Mouse (Mus musculus) CH12.LX (cell line): ENCODE data around the gene Stt3b. TPM values are rescaled to one million over a fixed set of nuclear protein-coding genes. Genes with fewer than 3 reads are reported as not detected.

Source experiments
- DNase-seq: peaks from one replicate; pipeline ENCODE4 v3.0.0-alpha.2; 2013; ENCODE audit errors: extremely low read depth
- H3K27ac ChIP-seq: 2 replicates; pipeline ENCODE4 v1.5.1; 2012; ENCODE audit warnings: low read depth, mild to moderate bottlenecking, control low read depth, moderate library complexity; ENCODE audit not compliant: insufficient read depth
- H3K27me3 ChIP-seq: replicated peaks from 2 replicates; pipeline ENCODE3; 2012; ENCODE audit warnings: inconsistent platforms
- H3K36me3 ChIP-seq, 2 experiments: replicated peaks in 1 of 2; 2 replicates each; pipeline versions ENCODE3 to v1.6.1; 2012; ENCODE audit warnings: inconsistent platforms in 1 of 2, low read length in 1 of 2, mild to moderate bottlenecking in 1 of 2, mixed read lengths in 1 of 2, moderate library complexity in 1 of 2; ENCODE audit not compliant: control insufficient read depth in 1 of 2, insufficient read depth in 1 of 2
- H3K4me1 ChIP-seq, 2 experiments: 2 replicates each; pipeline ENCODE4 v1.6.1; 2012; ENCODE audit warnings: inconsistent platforms in 1 of 2, moderate library complexity in 1 of 2; ENCODE audit not compliant: insufficient read depth in 2 of 2, control insufficient read depth in 1 of 2
- H3K4me2 ChIP-seq: 2 replicates; pipeline ENCODE4 v1.6.1; 2012; ENCODE audit warnings: low read depth, mild to moderate bottlenecking, control low read depth; ENCODE audit not compliant: poor library complexity, insufficient read depth, severe bottlenecking
- H3K4me3 ChIP-seq, 3 experiments: fragments of 150-350 bp in 1 of 3; sonication (generic) in 1 of 3; replicated peaks in 1 of 3; 2 replicates each; pipeline versions ENCODE3 to v1.5.1; 2011 to 2012; ENCODE audit warnings: low read depth in 2 of 3, low read length in 2 of 3, mild to moderate bottlenecking in 2 of 3, moderate library complexity in 2 of 3, control low read depth in 1 of 3, improper control_type of control experiment in 1 of 3, inconsistent platforms in 1 of 3, mixed read lengths in 1 of 3; ENCODE audit not compliant: poor library complexity in 1 of 3
- H3K79me2 ChIP-seq: replicated peaks from 2 replicates; pipeline ENCODE4 v1.6.1; 2012; ENCODE audit warnings: mild to moderate bottlenecking, moderate library complexity; ENCODE audit not compliant: control insufficient read depth, poor library complexity, insufficient read depth, severe bottlenecking; ENCODE audit errors: extremely low read depth
- H3K9ac ChIP-seq: 2 replicates; pipeline ENCODE4 v1.6.1; 2012; ENCODE audit warnings: low read depth, mild to moderate bottlenecking, control low read depth, moderate library complexity; ENCODE audit not compliant: insufficient read depth
- H3K9me3 ChIP-seq: replicated peaks from 2 replicates; pipeline ENCODE3; 2012; ENCODE audit warnings: low read length, inconsistent platforms, mixed read lengths
- BHLHE40 ChIP-seq: IDR thresholded peaks from 2 replicates; pipeline ENCODE4 v1.6.1; 2011; ENCODE audit warnings: mild to moderate bottlenecking, low read depth, low read length, improper control_type of control experiment
- CHD1 ChIP-seq: IDR thresholded peaks from 2 replicates; pipeline ENCODE4 v1.6.1; 2012; ENCODE audit warnings: low read depth, low read length, improper control_type of control experiment, inconsistent platforms
- E2F4 ChIP-seq: IDR thresholded peaks from 2 replicates; pipeline ENCODE4 v1.6.1; 2011; ENCODE audit warnings: low read depth, low read length, improper control_type of control experiment; ENCODE audit not compliant: insufficient replicate concordance
- ETS1 ChIP-seq: conservative IDR thresholded peaks from 2 replicates; pipeline ENCODE4 v1.6.1; 2012; ENCODE audit warnings: low read depth, mild to moderate bottlenecking, inconsistent platforms, low read length, improper control_type of control experiment, moderate library complexity
- HCFC1 ChIP-seq: IDR thresholded peaks from 2 replicates; pipeline ENCODE4 v1.6.1; 2012; ENCODE audit warnings: low read depth, mild to moderate bottlenecking, inconsistent platforms, low read length, improper control_type of control experiment
- JUN ChIP-seq: IDR thresholded peaks from 2 replicates; pipeline ENCODE4 v1.6.1; 2011; ENCODE audit warnings: low read depth, mild to moderate bottlenecking, low read length, improper control_type of control experiment, moderate library complexity; ENCODE audit not compliant: insufficient read depth
- MEF2A ChIP-seq: IDR thresholded peaks from 2 replicates; pipeline ENCODE4 v1.6.1; 2014; ENCODE audit warnings: low read depth, mild to moderate bottlenecking, inconsistent platforms, low read length, improper control_type of control experiment, borderline replicate concordance
- MXI1 ChIP-seq: IDR thresholded peaks from 2 replicates; pipeline ENCODE4 v1.6.1; 2011; ENCODE audit warnings: mild to moderate bottlenecking, low read depth, low read length, improper control_type of control experiment
- MYC ChIP-seq: IDR thresholded peaks from 2 replicates; pipeline ENCODE4 v1.6.1; 2011; ENCODE audit warnings: low read depth, mild to moderate bottlenecking, improper control_type of control experiment, low read length
- PAX5 ChIP-seq: IDR thresholded peaks from 2 replicates; pipeline ENCODE4 v1.6.1; 2012; ENCODE audit warnings: low read length, inconsistent platforms, mixed read lengths
- RCOR1 ChIP-seq: conservative IDR thresholded peaks from 2 replicates; pipeline ENCODE4 v1.6.1; 2012; ENCODE audit warnings: low read depth, mild to moderate bottlenecking, inconsistent platforms, low read length, improper control_type of control experiment
- SIN3A ChIP-seq: IDR thresholded peaks from 2 replicates; pipeline ENCODE4 v1.6.1; 2012; ENCODE audit warnings: low read length, improper control_type of control experiment, inconsistent platforms
- TBP ChIP-seq: conservative IDR thresholded peaks from 2 replicates; pipeline ENCODE4 v1.6.1; 2011; ENCODE audit warnings: low read depth, low read length, improper control_type of control experiment
- TCF12 ChIP-seq: IDR thresholded peaks from 2 replicates; pipeline ENCODE4 v1.6.1; 2014; ENCODE audit warnings: low read depth, mild to moderate bottlenecking, inconsistent platforms, low read length, improper control_type of control experiment
- ZC3H11A ChIP-seq: IDR thresholded peaks from 2 replicates; pipeline ENCODE4 v1.6.1; 2012; ENCODE audit warnings: low read depth, mild to moderate bottlenecking, inconsistent platforms, low read length, improper control_type of control experiment
- ZMIZ1 ChIP-seq: IDR thresholded peaks from 2 replicates; pipeline ENCODE4 v1.6.1; 2012; ENCODE audit warnings: low read depth, mild to moderate bottlenecking, inconsistent platforms, low read length, improper control_type of control experiment
- ZNF384 ChIP-seq: IDR thresholded peaks from 2 replicates; pipeline ENCODE4 v1.6.1; 2012; ENCODE audit warnings: low read depth, low read length, improper control_type of control experiment, inconsistent platforms
- dilution Hi-C: fragments of 300-500 bp; cut with MboI; formaldehyde crosslinking; loops from 2 replicates; pipeline ENCODE4 v1.14.3; 2020; ENCODE audit warnings: low sequenced_read_pairs; ENCODE audit not compliant: extremely low pct_unique_long_range_greater_than_20kb, extremely low pct_ligation_motif_present
- in situ Hi-C: fragments of 300-500 bp; cut with MboI; formaldehyde crosslinking; loops from 3 replicates; pipeline ENCODE4 v1.14.3; 2019; ENCODE audit warnings: low sequenced_read_pairs, low pct_ligation_motif_present, low pct_unique_long_range_greater_than_20kb, mixed read lengths
- polyA plus RNA-seq: library from polyadenylated mRNA; unstranded; fragments of >175 nt; gene quantifications from 2 replicates; pipeline ENCODE4 v1.2.1, GENCODE M21; 2012; ENCODE audit warnings: low read depth; ENCODE audit not compliant: insufficient read length
- total RNA-seq, 2 experiments: library from RNA; depleted of rRNA; stranded (reverse); fragments of 300-350 nt in 1 of 2; fragments of >200 nt in 1 of 2; gene quantifications; 2 replicates each; pipeline ENCODE4 v1.2.3; 2012 to 2014

Gene Stt3b
- total and polyA plus RNA-seq, 3 experiments, result 103 to 155 (median 118) TPM

GRCm38 (mm10) chr9:115356731-115357458 is 46.7 kb upstream of the Stt3b start:
- no peaks in the 10 kb centered on the region for H3K79me2 ChIP-seq
- peaks cover 2 to 23% of the 10 kb centered on the region in 2 experiments; a peak in 3 of 4 replicates for H3K4me1 ChIP-seq
- no peaks in the 10 kb centered on the region for H3K36me3 ChIP-seq
- H3K4me2 ChIP-seq, result no peak overlapping the region
- no peak overlapping the region for H3K9ac ChIP-seq
- TF ChIP-seq ZNF384, result no peak
- TF ChIP-seq TCF12, result no peak
- no peak for TF ChIP-seq SIN3A
- TF ChIP-seq E2F4, result no peak
- TF ChIP-seq ZC3H11A, result no peak
- TF ChIP-seq ZMIZ1, result no peak
- no peak for TF ChIP-seq MXI1
- no peak for TF ChIP-seq TBP
- TF ChIP-seq MEF2A, result no peak
- no peak for TF ChIP-seq MYC
- TF ChIP-seq RCOR1, result no peak
- no peak overlapping the region for H3K4me3 ChIP-seq
- H3K27ac ChIP-seq, result no peak overlapping the region
- in situ Hi-C loops, result no loop called here
- H3K27me3 ChIP-seq, result no peaks in the 10 kb centered on the region
- dilution Hi-C loops, result no loop called here
- peaks cover 3% of the 10 kb centered on the region for H3K9me3 ChIP-seq
- no peak for DNase-seq

DNA sequence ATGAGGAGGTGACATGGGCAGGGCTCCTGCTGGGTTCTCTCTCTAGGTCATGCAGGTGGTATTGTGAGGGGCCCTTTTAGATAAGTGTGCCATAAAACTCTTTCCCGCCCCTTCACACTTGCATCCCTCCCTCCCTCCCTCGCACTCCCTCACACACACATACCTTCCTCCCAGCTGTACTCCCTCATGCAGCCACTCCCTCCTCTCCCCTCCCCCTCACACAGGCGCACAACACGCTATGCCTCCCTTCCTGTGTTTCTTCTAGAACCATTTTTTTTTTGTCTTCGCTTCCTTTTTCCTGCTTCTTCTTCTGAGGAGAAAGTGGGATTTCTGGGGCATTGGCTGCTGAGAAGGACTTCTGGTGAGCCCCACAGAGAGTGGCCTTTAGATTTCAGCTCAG is 45.8 kb upstream of the Stt3b start:
- no peak for TF ChIP-seq ETS1
- TF ChIP-seq MYC, result no peak
- no peak for TF ChIP-seq JUN
- TF ChIP-seq PAX5, result no peak
- no peak for TF ChIP-seq BHLHE40
- TF ChIP-seq TBP, result no peak
- TF ChIP-seq MEF2A, result no peak
- no peak for TF ChIP-seq CHD1
- TF ChIP-seq HCFC1, result no peak
- no peak overlapping the region for H3K27ac ChIP-seq
- no peak overlapping the region for H3K4me2 ChIP-seq
- no peak overlapping the region for H3K9ac ChIP-seq
- H3K36me3 ChIP-seq, result no peaks in the 10 kb centered on the region
- H3K79me2 ChIP-seq, result no peaks in the 10 kb centered on the region
- dilution Hi-C loops, result no loop called here
- H3K4me1 ChIP-seq, result peaks cover 0 to 14% of the 10 kb centered on the region in 2 experiments; a peak in 2 of 4 replicates
- H3K27me3 ChIP-seq, result no peaks in the 10 kb centered on the region
- peaks cover 3% of the 10 kb centered on the region for H3K9me3 ChIP-seq
- H3K4me3 ChIP-seq, result no peak overlapping the region
- in situ Hi-C loops, result no loop called here
- DNase-seq, result no peak
